Mouse (Mus musculus) kidney, embryonic 16.5 days (tissue): ENCODE data around the gene Kat2a. TPM values are rescaled to one million over a fixed set of nuclear protein-coding genes. Genes with fewer than 3 reads are reported as not detected.
A peak's percentile ranks its signal among the peaks of the same experiment; 100 is the strongest.

Source experiments
- ATAC-seq: fragments of 200-750 bp; cut with Nextera tagmentation; 2 replicates; pipeline ENCODE4 v1.8.0; 2017; ENCODE audit warnings: moderate TSS enrichment; ENCODE audit not compliant: low FRiP score, low TSS enrichment
- H3K27ac ChIP-seq: fragments of 300-500 bp; sonication (generic); 2 replicates; pipeline ENCODE4 v1.5.1; 2014; ENCODE audit warnings: low read length
- H3K27me3 ChIP-seq: fragments of 300-500 bp; sonication (generic); 2 replicates; pipeline ENCODE4 v1.6.1; 2014; ENCODE audit warnings: low read length, control low read depth, mixed read lengths; ENCODE audit not compliant: insufficient read depth
- H3K36me3 ChIP-seq: fragments of 300-500 bp; sonication (generic); 2 replicates; pipeline ENCODE4 v1.6.1; 2014; ENCODE audit warnings: low read length, control low read depth, mixed read lengths; ENCODE audit not compliant: insufficient read depth
- H3K4me1 ChIP-seq: fragments of 300-500 bp; sonication (generic); 2 replicates; pipeline ENCODE4 v1.6.1; 2014; ENCODE audit warnings: low read length, control low read depth, mixed read lengths; ENCODE audit not compliant: insufficient read depth
- H3K4me2 ChIP-seq: fragments of 300-500 bp; sonication (generic); replicated peaks from 2 replicates; pipeline ENCODE4 v1.6.1; 2014; ENCODE audit warnings: low read depth, low read length
- H3K4me3 ChIP-seq: fragments of 300-500 bp; sonication (generic); 2 replicates; pipeline ENCODE4 v1.5.1; 2014; ENCODE audit warnings: mild to moderate bottlenecking, low read length
- H3K9ac ChIP-seq: fragments of 300-500 bp; sonication (generic); replicated peaks from 2 replicates; pipeline ENCODE4 v1.6.1; 2014; ENCODE audit warnings: low read length
- H3K9me3 ChIP-seq: fragments of 300-500 bp; sonication (generic); 2 replicates; pipeline ENCODE4 v1.6.1; 2016; ENCODE audit warnings: low read length, control low read depth
- WGBS: fragments of 180-500 bp; shearing (Covaris S2); extraction: QIAGEN DNeasy Blood & Tissue Kit; methylation state at CpG from one replicate; pipeline ENCODE4 v1.1.7; 2014; 5-methylcytosine and 5-hydroxymethylcytosine counted together
- polyA plus RNA-seq: library from polyadenylated mRNA; unstranded; fragments of >200 nt; fragmentation: Nextera tagmentation; extraction: Ambion mirVana; gene quantifications from 2 replicates; pipeline ENCODE4 v1.2.1, GENCODE M21; 2015

Gene Kat2a
- polyA plus RNA-seq, 1 experiment from 2014 or later: 62.4 TPM

GRCm38 (mm10) chr11:100702081-100702851 is 10.0 kb downstream of the Kat2a start:
- Histone ChIP-seq H3K4me1 (0 out of 2 replicates have a peak, but pooled peaks cover 3% of the 10 kb centered on the region), H3K9me3 (no peaks in the 10 kb centered on the region), H3K27ac (no peak overlapping the region), H3K36me3 (peaks cover 22% of the 10 kb centered on the region), H3K4me2 (peak overlapping the region; percentile 45), H3K4me3 (0 out of 2 replicates have a peak overlapping the region, but pooled peaks have one; percentile 5), H3K9ac (no peak overlapping the region), H3K27me3 (no peaks in the 10 kb centered on the region)
- peak; percentile 36; the same call in 1 of the 2 replicates for ATAC-seq
- 36% methylated on average over 19 of the region's 19 CpGs for WGBS

DNA sequence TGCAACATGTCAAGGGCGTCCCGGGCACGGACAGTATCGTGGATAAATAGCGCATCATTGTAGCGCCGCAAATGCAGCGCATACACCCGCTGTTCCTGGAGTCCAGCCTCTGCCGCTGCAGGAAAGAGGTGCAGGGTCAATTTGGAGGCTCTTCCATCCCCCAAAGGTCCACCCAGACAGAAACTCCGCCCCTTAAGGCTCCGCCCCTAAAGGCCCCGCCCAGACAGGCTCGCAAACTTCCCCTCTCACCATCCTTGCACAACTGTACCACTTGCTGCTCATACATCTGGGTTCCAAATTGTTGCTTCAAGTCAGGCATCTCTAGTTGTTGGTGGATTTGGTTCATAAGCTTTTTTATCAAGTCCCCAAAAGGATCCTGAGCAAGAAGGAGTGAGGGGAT is 11.0 kb downstream of the Kat2a start:
- 2% methylated on average over 14 of the region's 14 CpGs for WGBS
- Histone ChIP-seq H3K36me3 (peaks cover 17% of the 10 kb centered on the region; the same call in 1 of the 2 replicates), H3K4me3 (peak overlapping the region; percentile 26), H3K4me2 (peak overlapping the region; percentile 41), H3K9ac (0 out of 2 replicates have a peak overlapping the region, but pooled peaks have one; percentile 42), H3K27ac (no peak overlapping the region), H3K4me1 (0 out of 2 replicates have a peak, but pooled peaks cover 3% of the 10 kb centered on the region), H3K9me3 (no peaks in the 10 kb centered on the region), H3K27me3 (no peaks in the 10 kb centered on the region)
- ATAC-seq: no peak

GRCm38 (mm10) chr11:100700710-100701109 is 11.6 kb downstream of the Kat2a start:
- H3K9ac ChIP-seq: no peak overlapping the region
- 79% methylated on average over 3 of the region's 3 CpGs for WGBS
- H3K27ac ChIP-seq: no peak overlapping the region
- H3K36me3 ChIP-seq: peaks cover 11% of the 10 kb centered on the region; the same call in 1 of the 2 replicates
- no peaks in the 10 kb centered on the region for H3K9me3 ChIP-seq
- no peak overlapping the region for H3K4me3 ChIP-seq
- no peak for ATAC-seq
- peak overlapping the region; percentile 41; the same call in 1 of the 2 replicates for H3K4me2 ChIP-seq
- H3K4me1 ChIP-seq: 0 out of 2 replicates have a peak, but pooled peaks cover 3% of the 10 kb centered on the region
- no peaks in the 10 kb centered on the region for H3K27me3 ChIP-seq

- WGBS: 79% methylated on average over 7 of the region's 7 CpGs
- H3K4me3 ChIP-seq: no peak overlapping the region
- H3K4me2 ChIP-seq: no peak overlapping the region
- ATAC-seq: no peak
- H3K9ac ChIP-seq: no peak overlapping the region
- no peaks in the 10 kb centered on the region for H3K27me3 ChIP-seq
- H3K9me3 ChIP-seq: no peaks in the 10 kb centered on the region
- H3K36me3 ChIP-seq: no peaks in the 10 kb centered on the region
- no peak overlapping the region for H3K27ac ChIP-seq
- 0 out of 2 replicates have a peak, but pooled peaks cover 3% of the 10 kb centered on the region for H3K4me1 ChIP-seq
Measured at GRCm38 (mm10) chr11:100697921-100698320, 14.3 kb downstream of the Kat2a start.

- Histone ChIP-seq H3K27me3 (peaks cover 2% of the 10 kb centered on the region; the same call in 1 of the 2 replicates), H3K36me3 (no peaks in the 10 kb centered on the region), H3K9ac (no peak overlapping the region), H3K4me3 (no peak overlapping the region), H3K27ac (no peak overlapping the region), H3K4me1 (peaks cover 8% of the 10 kb centered on the region), H3K4me2 (no peak overlapping the region), H3K9me3 (no peaks in the 10 kb centered on the region)
- 40% methylated on average over 5 of the region's 5 CpGs for WGBS
- ATAC-seq: no peak
Measured at GRCm38 (mm10) chr11:100694926-100695325, 17.3 kb downstream of the Kat2a start.

- no peak overlapping the region for H3K27ac ChIP-seq
- no peak overlapping the region for H3K9ac ChIP-seq
- 21% methylated on average over 5 of the region's 5 CpGs for WGBS
- no peak overlapping the region for H3K4me2 ChIP-seq
- H3K4me1 ChIP-seq: peaks cover 8% of the 10 kb centered on the region
- no peak for ATAC-seq
- no peaks in the 10 kb centered on the region for H3K9me3 ChIP-seq
- H3K36me3 ChIP-seq: no peaks in the 10 kb centered on the region
- H3K4me3 ChIP-seq: no peak overlapping the region
- peaks cover 2% of the 10 kb centered on the region; the same call in 1 of the 2 replicates for H3K27me3 ChIP-seq
Measured at GRCm38 (mm10) chr11:100693154-100693553, 19.1 kb downstream of the Kat2a start.

GRCm38 (mm10) chr11:100692164-100692616 is 20.1 kb downstream of the Kat2a start, which contains the start of gene Zfp385c:
Gene Zfp385c, minus strand, starts transcription at chr11:100692455.
- peaks cover 8% of the 10 kb centered on the region for H3K4me1 ChIP-seq
- no peaks in the 10 kb centered on the region for H3K36me3 ChIP-seq
- peaks cover 2% of the 10 kb centered on the region; the same call in 1 of the 2 replicates for H3K27me3 ChIP-seq
- 1% methylated on average over 23 of the region's 23 CpGs for WGBS
- peak within 1 kb of the TSS; percentile 38 for H3K4me3 ChIP-seq
- H3K4me2 ChIP-seq: peak within 1 kb of the TSS; percentile 55
- no peaks in the 10 kb centered on the region for H3K9me3 ChIP-seq
- H3K27ac ChIP-seq: no peak within 1 kb of the TSS
- no peak for ATAC-seq
- peak within 1 kb of the TSS; percentile 61; the same call in 1 of the 2 replicates for H3K9ac ChIP-seq

GRCm38 (mm10) chr11:100690389-100690788 is 21.9 kb downstream of the Kat2a start:
- H3K4me3 ChIP-seq: no peak overlapping the region
- no peak for ATAC-seq
- H3K4me1 ChIP-seq: peaks cover 8% of the 10 kb centered on the region
- H3K9ac ChIP-seq: no peak overlapping the region
- no peaks in the 10 kb centered on the region for H3K9me3 ChIP-seq
- H3K4me2 ChIP-seq: no peak overlapping the region
- no peak overlapping the region for H3K27ac ChIP-seq
- H3K36me3 ChIP-seq: no peaks in the 10 kb centered on the region
- H3K27me3 ChIP-seq: peaks cover 2% of the 10 kb centered on the region; the same call in 1 of the 2 replicates
- WGBS: 74% methylated on average over 7 of the region's 7 CpGs

GRCm38 (mm10) chr11:100688443-100688842 is 23.8 kb downstream of the Kat2a start:
- H3K27ac ChIP-seq: no peak overlapping the region
- ATAC-seq: no peak
- WGBS: 64% methylated on average over 4 of the region's 4 CpGs

DNA sequence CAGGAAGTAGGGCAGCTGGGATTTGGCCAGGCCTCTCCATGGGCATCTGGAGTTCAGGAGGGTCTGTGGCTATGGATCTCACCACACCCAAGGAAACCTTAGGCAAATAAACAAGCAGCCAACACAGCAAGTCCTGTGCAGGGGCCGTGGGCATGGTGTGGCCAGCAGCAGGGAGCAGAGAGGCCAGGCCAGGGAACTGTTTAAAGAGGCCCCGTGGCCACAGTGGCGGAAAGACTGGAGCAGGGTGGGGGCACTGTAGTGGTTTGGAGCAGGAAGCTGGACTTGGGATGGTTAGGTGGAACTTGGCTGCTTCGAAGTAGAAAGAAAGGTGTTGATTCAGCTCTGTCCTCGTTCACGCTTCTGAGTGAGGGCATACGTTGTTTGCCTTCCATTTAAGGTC is 25.0 kb downstream of the Kat2a start:
- 72% methylated on average over 7 of the region's 7 CpGs for WGBS
- Histone ChIP-seq H3K36me3 (no peaks in the 10 kb centered on the region), H3K9me3 (no peaks in the 10 kb centered on the region), H3K4me2 (no peak overlapping the region), H3K27ac (no peak overlapping the region), H3K27me3 (0 out of 2 replicates have a peak, but pooled peaks cover 2% of the 10 kb centered on the region), H3K9ac (no peak overlapping the region), H3K4me1 (peaks cover 8% of the 10 kb centered on the region), H3K4me3 (no peak overlapping the region)
- no peak for ATAC-seq

More at GRCm38 (mm10) chr11:100688443-100688842, 23.8 kb downstream of the Kat2a start:
- H3K9me3 ChIP-seq: no peaks in the 10 kb centered on the region
- no peaks in the 10 kb centered on the region for H3K36me3 ChIP-seq
- no peak overlapping the region for H3K4me3 ChIP-seq
- H3K4me2 ChIP-seq: no peak overlapping the region
- peaks cover 8% of the 10 kb centered on the region for H3K4me1 ChIP-seq
- peaks cover 2% of the 10 kb centered on the region; the same call in 1 of the 2 replicates for H3K27me3 ChIP-seq
- no peak overlapping the region for H3K9ac ChIP-seq
